In genomic region chr11:63986710-63987109, GRCm38 (mm10) we compare ENCODE assay signal across 19 mouse cellular contexts.
"Had no signal": no experiment of that assay in that cellular context is flagged by ENCODE, and none has a peak within 500 bp of the region (broad histone marks: within the 10 kb centered on the region; RNA-seq: fewer than 3 reads in every experiment).

No protein-coding gene starts in this region.

- ATAC-seq: liver, embryonic 12.5 days; midbrain, embryonic 16.5 days had no signal

- H3K4me3 ChIP-seq: limb, embryonic 15.5 days; liver, embryonic 12.5 days; midbrain, embryonic 10.5 days; midbrain, embryonic 12.5 days; myocyte; neural tube, embryonic 12.5 days had no signal

- H3K4me2 ChIP-seq: limb, embryonic 15.5 days; liver, embryonic 12.5 days; lung, embryonic 14.5 days; midbrain, embryonic 12.5 days; neural tube, embryonic 12.5 days had no signal

- H3K4me1 ChIP-seq: limb, embryonic 15.5 days; neural tube, embryonic 12.5 days had no signal

- H3K9ac ChIP-seq: limb, embryonic 15.5 days; liver, embryonic 12.5 days; liver, embryonic 14.5 days; lung, embryonic 14.5 days; midbrain, embryonic 12.5 days; neural tube, embryonic 12.5 days had no signal

- H3K27me3 ChIP-seq: limb, embryonic 15.5 days; liver, embryonic 12.5 days; midbrain, embryonic 12.5 days; neural tube, embryonic 12.5 days had no signal

- H3K27ac ChIP-seq: limb, embryonic 15.5 days; liver, embryonic 12.5 days; liver, embryonic 14.5 days; midbrain, embryonic 10.5 days; midbrain, embryonic 12.5 days; neural tube, embryonic 12.5 days had no signal

- DNase-seq: lung, adult 18-20 months; lung, embryonic 14.5 days; lung, postnatal 14 days; lung, postnatal 36 days; midbrain, embryonic 14.5 days; right cerebral cortex, postnatal 25 days; right cerebral cortex, postnatal 4 days; spleen, adult 18-20 months; thymus, adult 18-20 months; thymus, postnatal 14 days; thymus, postnatal 36 days had no signal

- H3K36me3 ChIP-seq: limb, embryonic 15.5 days; midbrain, embryonic 12.5 days; neural tube, embryonic 12.5 days had no signal

- H3K9me3 ChIP-seq: limb, embryonic 15.5 days; liver, embryonic 12.5 days; midbrain, embryonic 10.5 days; midbrain, embryonic 12.5 days; neural tube, embryonic 12.5 days had no signal
